Mouse (Mus musculus) cerebellum, postnatal 36 days (tissue): ENCODE measurements around the gene Heatr5a.

Source experiments
- DNase-seq, 2 experiments: peaks; one replicate each; pipeline ENCODE4 v3.0.0; 2021 to 2022; ENCODE audit warnings: mixed read lengths in 2 of 2

Heatr5a gene

DNA sequence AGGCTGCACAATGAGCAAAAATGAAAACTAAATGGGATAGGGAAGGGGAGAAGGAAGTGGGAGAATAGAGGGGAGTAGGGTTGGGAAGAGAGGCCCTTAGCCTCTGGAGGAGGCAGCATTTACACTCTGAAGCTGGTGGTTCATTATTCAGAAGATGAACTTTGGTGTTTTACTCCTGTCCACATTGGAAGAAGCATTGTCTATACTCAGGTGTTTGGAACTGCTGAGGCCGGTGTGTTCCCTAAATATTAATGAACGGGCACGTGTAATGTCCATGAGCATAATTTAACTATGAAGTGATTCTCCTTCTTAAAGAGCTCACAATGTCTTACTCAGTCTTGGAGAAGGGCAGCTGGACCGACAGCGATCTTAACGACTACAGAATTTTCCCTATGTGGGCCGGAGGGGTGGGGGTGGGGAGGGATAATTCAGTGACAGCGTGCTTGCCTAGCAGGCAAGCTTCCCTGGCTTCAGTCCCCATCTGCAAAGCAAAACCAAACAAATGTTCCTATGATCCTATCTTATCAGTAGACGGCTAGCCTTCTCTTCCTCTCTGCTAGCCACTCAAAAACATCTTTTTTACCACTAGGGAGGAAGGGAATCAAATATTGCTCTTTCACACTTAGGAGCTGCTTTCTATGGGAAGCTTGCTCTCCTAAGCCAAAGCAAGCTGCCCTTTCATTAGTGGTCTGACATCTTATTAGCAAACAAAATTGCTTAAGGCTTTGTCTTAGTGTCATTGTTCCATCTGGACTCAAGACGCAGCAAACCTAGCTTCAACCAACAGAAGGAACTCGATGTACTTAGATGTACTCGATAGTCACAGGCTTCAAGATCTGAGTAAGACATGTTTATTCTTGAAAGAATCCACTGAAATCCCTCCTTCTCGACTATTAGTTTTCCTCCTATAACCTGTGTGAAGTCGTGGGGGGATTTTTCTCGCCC, 127.3 kb downstream of the Heatr5a start:
- DNase-seq, result no peak

DNA sequence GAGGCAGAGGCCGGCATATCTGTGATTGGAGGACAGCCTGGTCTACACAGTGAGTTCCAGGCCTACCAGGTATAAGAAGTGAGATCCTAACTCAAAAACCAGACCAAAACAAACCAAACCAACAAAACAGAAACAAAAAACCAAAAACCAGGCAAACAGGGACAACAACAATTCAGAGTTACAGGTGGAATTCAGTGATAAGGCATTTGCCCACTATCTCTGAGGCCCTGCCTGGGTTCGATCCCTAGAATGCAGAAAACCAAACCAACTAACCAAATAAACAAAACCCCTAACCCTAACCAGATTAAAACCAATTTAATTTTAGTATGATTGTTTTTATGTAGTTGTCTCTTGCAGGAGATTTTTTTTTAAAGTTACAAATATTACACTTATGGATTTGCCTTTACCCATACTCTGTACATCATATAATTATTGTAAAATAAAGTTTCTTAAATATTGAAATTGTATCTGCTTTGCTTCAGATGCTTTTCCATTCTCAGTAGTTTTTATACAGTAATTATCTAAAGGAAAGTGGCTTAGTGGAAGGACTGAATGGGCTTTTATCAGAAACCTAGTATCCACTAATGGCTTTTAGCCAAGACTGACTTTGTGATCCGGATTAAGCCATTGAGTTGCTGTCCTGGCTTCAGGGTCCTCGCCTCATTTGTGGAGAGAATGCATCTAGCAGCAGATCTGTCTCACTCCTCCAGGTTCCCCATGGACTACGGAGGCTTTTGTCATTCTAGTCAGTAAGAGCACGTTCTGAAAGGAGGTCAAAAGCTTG, 128.8 kb downstream of the Heatr5a start:
- no peak for DNase-seq

DNA sequence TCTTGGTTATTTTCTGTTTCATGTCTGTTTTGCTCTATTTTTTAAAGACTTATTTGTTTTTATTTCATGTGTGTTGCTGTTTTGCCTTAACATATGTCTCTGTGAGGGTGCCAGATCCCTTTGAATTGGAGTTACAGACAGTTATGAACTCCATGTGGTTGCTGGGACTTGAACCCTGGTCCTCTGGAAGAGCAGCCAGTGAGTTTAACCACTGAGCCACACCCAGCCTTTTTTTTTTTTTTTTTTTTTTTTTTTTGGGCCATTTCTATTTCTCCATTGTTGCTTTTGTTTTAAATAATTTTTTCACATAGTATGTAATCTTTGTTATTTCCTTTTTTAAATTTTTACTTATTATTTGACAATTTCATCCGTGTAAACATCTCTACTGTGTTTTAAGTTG, 131.3 kb downstream of the Heatr5a start:
- no peak for DNase-seq

DNA sequence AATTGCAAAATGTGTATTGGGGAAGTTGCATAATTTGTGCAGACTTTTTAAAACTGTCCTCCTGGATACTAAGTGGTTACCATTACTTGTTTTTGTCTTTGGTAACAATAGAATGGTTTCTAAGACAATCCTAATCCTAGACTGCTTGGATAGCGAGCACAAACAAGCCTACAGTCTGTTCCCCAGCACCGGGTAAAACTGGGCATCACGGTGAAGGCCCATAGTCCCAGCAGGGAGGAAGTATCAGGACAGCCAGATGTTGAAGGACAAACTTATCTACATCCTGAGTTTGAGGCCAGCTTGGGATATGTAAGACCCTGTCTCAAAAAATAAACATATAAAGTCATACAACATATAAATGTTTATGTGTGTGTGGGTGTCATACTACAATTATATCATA, 135.9 kb downstream of the Heatr5a start:
- DNase-seq, result no peak

DNA sequence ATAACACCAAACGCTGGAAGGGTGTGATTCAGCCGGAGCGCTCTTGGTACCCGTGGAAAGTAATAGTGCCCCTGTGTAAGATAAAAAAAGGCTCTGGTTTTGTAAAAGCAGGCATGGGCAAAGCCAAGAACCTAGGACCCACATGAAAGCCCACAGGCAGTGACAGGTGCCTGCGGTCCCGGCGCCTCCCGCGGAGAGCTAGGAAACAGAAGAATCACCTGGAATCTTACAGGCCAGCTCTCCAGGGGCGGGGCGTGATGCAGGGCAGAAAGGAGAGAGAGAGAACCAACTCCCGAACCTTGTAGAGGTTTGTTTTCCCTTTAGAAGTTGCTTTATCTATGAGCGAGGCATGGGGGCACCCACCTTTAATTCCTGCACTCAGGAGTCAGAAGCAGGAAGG, 139.2 kb downstream of the Heatr5a start:
- no peak for DNase-seq

DNA sequence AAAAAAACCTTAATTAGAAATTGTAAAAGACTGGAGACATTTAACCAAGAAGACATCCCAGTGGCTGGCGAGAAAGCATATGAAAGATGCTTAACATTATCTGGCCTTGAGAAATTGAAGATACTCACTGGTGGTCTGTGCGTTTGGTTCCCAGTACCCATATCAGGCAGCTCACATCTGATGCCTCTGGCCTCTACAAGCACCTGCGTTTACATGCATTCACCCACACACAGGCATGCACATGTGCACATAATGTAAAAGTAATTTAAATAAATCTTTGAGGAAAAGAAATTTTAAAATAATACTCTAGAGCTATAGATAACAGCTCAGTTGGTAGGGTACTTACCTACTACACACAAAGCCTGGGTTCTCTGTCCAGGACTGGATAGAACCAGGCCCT, 139.8 kb downstream of the Heatr5a start:
- DNase-seq, result no peak

DNA sequence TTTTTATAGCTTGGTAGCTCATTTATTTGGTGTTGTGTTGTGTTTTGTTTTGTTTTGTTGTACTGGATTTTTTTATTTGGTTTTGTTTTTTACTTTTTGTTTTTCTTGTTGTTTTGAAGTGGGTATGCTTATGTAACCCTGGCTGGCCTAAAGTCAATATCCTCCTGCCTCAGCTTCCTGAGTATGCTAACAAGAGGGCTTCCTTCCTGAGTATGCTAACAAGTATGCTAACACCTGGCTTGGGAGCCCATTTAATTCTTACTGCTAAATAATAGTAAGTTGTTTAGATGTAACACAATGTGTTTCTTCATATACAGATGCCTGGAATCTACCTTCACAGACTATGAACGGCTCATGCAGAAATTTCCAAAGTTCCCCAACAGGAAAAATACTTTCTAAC, 140.4 kb downstream of the Heatr5a start:
- DNase-seq, result no peak

DNA sequence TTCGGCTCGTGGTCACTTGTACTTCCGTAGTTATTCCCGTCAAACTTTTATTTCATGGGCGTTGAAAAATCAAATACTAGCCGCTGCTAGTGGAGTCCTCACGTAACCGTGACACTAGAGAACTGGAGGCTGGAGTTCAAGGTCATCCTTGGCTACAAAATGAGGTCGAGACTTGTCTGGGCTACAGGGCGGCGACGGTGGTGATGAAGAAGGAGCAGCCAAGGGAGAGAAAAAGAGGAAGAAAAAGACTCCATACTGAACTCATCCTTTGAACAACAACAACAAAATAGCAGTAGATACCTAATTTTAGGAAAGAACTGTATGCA, 141.1 kb downstream of the Heatr5a start:
- DNase-seq, result no peak

DNA sequence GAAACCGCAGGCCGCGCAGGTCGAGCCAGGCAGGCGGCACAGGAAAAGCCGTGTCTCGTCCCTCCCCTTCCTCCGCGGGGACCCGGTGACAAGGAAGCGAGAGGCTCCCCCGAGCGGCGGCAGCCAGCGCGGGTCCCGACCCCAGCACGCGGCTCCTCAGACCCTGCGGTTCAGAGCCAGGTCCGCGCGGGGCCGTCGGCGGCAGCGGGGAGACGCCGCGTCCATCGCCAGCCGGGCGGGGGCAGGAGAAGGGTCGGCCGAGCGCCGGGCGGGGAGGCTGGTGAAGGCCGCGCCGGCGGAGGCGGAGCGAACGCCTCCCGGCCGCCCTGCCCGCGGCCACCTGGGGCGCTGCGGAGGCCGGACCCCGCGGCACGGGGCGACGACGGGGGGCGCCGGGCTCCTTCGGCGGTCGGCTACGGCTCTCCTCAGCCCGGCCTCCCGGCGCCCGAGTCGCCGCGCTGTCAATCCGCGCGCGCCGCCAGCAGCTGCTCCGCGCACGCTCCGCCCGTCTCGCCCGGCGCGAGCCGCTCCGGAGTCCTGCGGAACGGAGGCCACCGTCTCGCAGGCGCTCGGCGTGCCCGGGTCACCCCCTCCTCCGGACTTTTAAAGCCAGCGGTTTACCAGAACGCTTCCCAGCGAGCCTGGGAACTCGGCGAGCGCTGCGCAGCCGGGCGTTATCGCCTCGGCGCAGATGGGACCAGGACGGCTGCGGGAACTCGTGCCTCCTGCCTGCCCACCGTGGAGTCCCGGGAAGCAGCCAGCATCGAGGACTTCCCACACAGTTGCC, 141.6 kb downstream of the Heatr5a start, which contains the start of gene Hectd1:
Gene Hectd1, minus strand, starts transcription at position 247 of the 787 bp plus-strand sequence.
- DNase-seq, result peak; percentile 77 to 83

DNA sequence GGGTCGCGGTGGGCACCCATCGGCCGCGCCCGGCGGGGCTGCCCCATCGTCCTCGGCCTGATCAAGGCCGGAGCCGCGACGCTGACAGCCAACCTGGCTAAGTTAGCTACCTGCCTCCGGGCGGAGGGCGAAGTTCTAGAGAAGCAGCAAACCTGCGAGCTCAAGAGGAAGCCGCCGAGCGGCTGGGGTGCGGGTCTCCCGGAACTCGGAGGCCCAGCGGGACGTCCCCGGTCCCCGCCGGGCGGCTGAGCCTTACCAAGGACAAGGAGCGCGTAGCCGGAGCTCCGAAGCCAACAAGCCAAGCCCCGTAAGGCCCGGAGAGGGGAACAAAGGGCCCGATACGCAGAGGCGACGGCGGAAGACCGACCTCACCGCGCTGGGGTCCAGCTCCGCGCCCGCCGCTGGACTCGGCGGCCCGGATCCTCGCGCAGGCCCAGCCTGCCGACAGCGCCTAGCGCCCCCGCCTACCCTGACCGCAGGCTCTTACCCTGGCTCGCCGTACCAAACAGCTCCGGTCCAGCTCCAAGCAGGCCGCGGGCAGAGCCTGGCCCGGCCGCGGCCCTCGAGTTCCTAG, 142.3 kb downstream of the Heatr5a start:
- peak in 1 of 2 experiments; percentile 55 for DNase-seq

DNA sequence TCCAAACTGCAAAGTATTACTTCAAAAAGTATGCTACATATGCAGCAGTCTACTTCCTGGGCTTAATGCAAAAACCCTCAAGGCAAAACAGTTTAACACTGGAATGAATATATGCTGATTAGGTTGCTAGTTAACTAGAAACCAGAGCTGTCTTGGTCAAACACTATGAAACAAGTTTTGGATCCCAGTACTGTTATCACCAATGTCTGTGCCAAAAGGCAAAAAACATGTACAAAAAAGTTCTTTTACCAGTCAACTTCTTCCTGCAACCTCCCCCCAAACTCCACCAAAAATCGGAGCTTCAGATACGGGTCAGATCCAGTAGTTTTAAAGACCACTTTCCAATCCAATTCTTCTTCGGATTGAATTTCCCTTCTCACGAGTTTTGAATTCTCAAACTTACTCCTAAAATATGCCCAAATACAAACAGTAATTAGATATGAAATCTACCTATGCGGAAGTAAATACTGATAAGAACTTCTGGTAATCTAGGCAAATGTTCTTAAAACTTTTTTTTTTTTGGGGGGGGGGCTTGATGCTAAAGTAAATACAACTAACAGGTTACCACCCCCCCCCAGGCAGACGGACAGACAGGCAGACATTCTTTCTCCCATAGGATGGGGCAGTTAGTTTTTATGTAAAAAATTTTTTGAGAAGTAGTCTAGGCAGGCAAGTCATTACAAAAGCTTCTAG, 143.0 kb downstream of the Heatr5a start:
- no peak for DNase-seq
